Mouse (Mus musculus) neural tube, embryonic 12.5 days (tissue): ENCODE measurements around the gene Def6. TPM values are rescaled to one million over a fixed set of nuclear protein-coding genes. Genes with fewer than 3 reads are reported as not detected.

Experiments
- ATAC-seq: fragments of 200-750 bp; cut with Nextera tagmentation; 2 replicates; pipeline ENCODE4 v1.8.0; 2017; ENCODE audit warnings: low read depth, mild to moderate bottlenecking, moderate TSS enrichment, moderate library complexity; ENCODE audit not compliant: low FRiP score
- H3K27ac ChIP-seq: fragments of 300-500 bp; sonication (generic); 2 replicates; pipeline ENCODE4 v1.5.1; 2016
- H3K27me3 ChIP-seq: fragments of 300-500 bp; sonication (generic); replicated peaks from 2 replicates; pipeline ENCODE4 v1.6.1; 2016; ENCODE audit warnings: mild to moderate bottlenecking
- H3K36me3 ChIP-seq: fragments of 300-500 bp; sonication (generic); 2 replicates; pipeline ENCODE4 v1.6.1; 2016; ENCODE audit warnings: mild to moderate bottlenecking
- H3K4me1 ChIP-seq: fragments of 300-500 bp; sonication (generic); 2 replicates; pipeline ENCODE4 v1.6.1; 2016
- H3K4me2 ChIP-seq: fragments of 300-500 bp; sonication (generic); replicated peaks from 2 replicates; pipeline ENCODE4 v1.6.1; 2016; ENCODE audit warnings: mild to moderate bottlenecking
- H3K4me3 ChIP-seq: fragments of 300-500 bp; sonication (generic); 2 replicates; pipeline ENCODE4 v1.5.1; 2016
- H3K9ac ChIP-seq: fragments of 300-500 bp; sonication (generic); 2 replicates; pipeline ENCODE4 v1.6.1; 2016; ENCODE audit warnings: mild to moderate bottlenecking
- H3K9me3 ChIP-seq: fragments of 300-500 bp; sonication (generic); 2 replicates; pipeline ENCODE4 v1.6.1; 2016; ENCODE audit warnings: mild to moderate bottlenecking
- WGBS: fragments of 180-500 bp; shearing (Covaris S2); methylation state at CpG from one replicate; pipeline ENCODE4 v1.1.7; 2016; 5-methylcytosine and 5-hydroxymethylcytosine counted together
- polyA plus RNA-seq: library from polyadenylated mRNA; unstranded; fragments of >200 nt; fragmentation: Nextera tagmentation; extraction: Ambion mirVana; gene quantifications from 2 replicates; pipeline ENCODE4 v1.2.1, GENCODE M21; 2016

The Def6 gene
- polyA plus RNA-seq, 1 experiment from 2014 or later = 5.3 TPM

GRCm38 (mm10) chr17:28232475-28233060, 25.0 kb downstream of the Def6 start, which contains the start of gene Ppard:
Gene Ppard (plus strand): TSS chr17:28232700.
- 1% methylated on average over 52 of the region's 57 CpGs for WGBS
- H3K4me1 ChIP-seq = peaks cover 8% of the 10 kb centered on the region

GRCm38 (mm10) chr17:28233091-28233731, 25.6 kb downstream of the Def6 start:
- peaks cover 8% of the 10 kb centered on the region for H3K4me1 ChIP-seq

More at GRCm38 (mm10) chr17:28232475-28233060, 25.0 kb downstream of the Def6 start, which contains the start of gene Ppard:
- Histone ChIP-seq H3K9ac (peak within 1 kb of the TSS; percentile 76), H3K9me3 (no peaks in the 10 kb centered on the region), H3K4me2 (peak within 1 kb of the TSS; percentile 88), H3K36me3 (no peaks in the 10 kb centered on the region), H3K27ac (no peak within 1 kb of the TSS), H3K4me3 (peak within 1 kb of the TSS; percentile 77), H3K27me3 (peaks cover 3% of the 10 kb centered on the region; the same call in 1 of the 2 replicates)
- peak; percentile 96 for ATAC-seq

GRCm38 (mm10) chr17:28234641-28235040, 27.1 kb downstream of the Def6 start:
- H3K9me3 ChIP-seq = no peaks in the 10 kb centered on the region
- H3K4me2 ChIP-seq = peak overlapping the region; percentile 10; the same call in 1 of the 2 replicates
- H3K27ac ChIP-seq = no peak overlapping the region
- H3K36me3 ChIP-seq = no peaks in the 10 kb centered on the region
- H3K9ac ChIP-seq = no peak overlapping the region
- H3K4me3 ChIP-seq = no peak overlapping the region
- ATAC-seq = no peak
- H3K27me3 ChIP-seq = no peaks in the 10 kb centered on the region; the same call in 1 of the 2 replicates
- 86% methylated on average over 5 of the region's 5 CpGs for WGBS
- H3K4me1 ChIP-seq = peaks cover 8% of the 10 kb centered on the region

More at GRCm38 (mm10) chr17:28233091-28233731, 25.6 kb downstream of the Def6 start:
- no peaks in the 10 kb centered on the region for H3K36me3 ChIP-seq
- peak overlapping the region; percentile 77 for H3K4me3 ChIP-seq
- H3K9me3 ChIP-seq = no peaks in the 10 kb centered on the region
- ATAC-seq = no peak; the same call in 1 of the 2 replicates
- peak overlapping the region; percentile 76 for H3K9ac ChIP-seq
- WGBS = 4% methylated on average over 17 of the region's 17 CpGs
- peak overlapping the region; percentile 88 for H3K4me2 ChIP-seq
- peaks cover 3% of the 10 kb centered on the region; the same call in 1 of the 2 replicates for H3K27me3 ChIP-seq
- no peak overlapping the region for H3K27ac ChIP-seq

- WGBS = 86% methylated on average over 7 of the region's 7 CpGs
- no peak overlapping the region for H3K27ac ChIP-seq
- no peak overlapping the region for H3K4me3 ChIP-seq
- H3K9me3 ChIP-seq = no peaks in the 10 kb centered on the region
- no peak overlapping the region for H3K9ac ChIP-seq
- no peak overlapping the region for H3K4me2 ChIP-seq
- H3K27me3 ChIP-seq = no peaks in the 10 kb centered on the region; the same call in 1 of the 2 replicates
- H3K36me3 ChIP-seq = no peaks in the 10 kb centered on the region; the same call in 1 of the 2 replicates
- no peak for ATAC-seq
- peaks cover 8% of the 10 kb centered on the region for H3K4me1 ChIP-seq
Observed at GRCm38 (mm10) chr17:28235982-28236635, 28.5 kb downstream of the Def6 start.

- H3K9ac ChIP-seq = no peak overlapping the region
- no peak overlapping the region for H3K27ac ChIP-seq
- no peaks in the 10 kb centered on the region; the same call in 1 of the 2 replicates for H3K27me3 ChIP-seq
- WGBS = 88% methylated on average over 4 of the region's 4 CpGs
- H3K4me1 ChIP-seq = peaks cover 8% of the 10 kb centered on the region
- no peak overlapping the region for H3K4me2 ChIP-seq
- no peak for ATAC-seq
- no peaks in the 10 kb centered on the region; the same call in 1 of the 2 replicates for H3K36me3 ChIP-seq
- H3K4me3 ChIP-seq = no peak overlapping the region
- H3K9me3 ChIP-seq = no peaks in the 10 kb centered on the region
Observed at GRCm38 (mm10) chr17:28236636-28237015, 29.0 kb downstream of the Def6 start.

GRCm38 (mm10) chr17:28237362-28237761, 29.8 kb downstream of the Def6 start:
- Histone ChIP-seq H3K27me3 (no peaks in the 10 kb centered on the region; the same call in 1 of the 2 replicates), H3K9ac (no peak overlapping the region), H3K9me3 (no peaks in the 10 kb centered on the region), H3K4me2 (no peak overlapping the region), H3K4me1 (peaks cover 8% of the 10 kb centered on the region), H3K27ac (no peak overlapping the region), H3K36me3 (no peaks in the 10 kb centered on the region; the same call in 1 of the 2 replicates), H3K4me3 (no peak overlapping the region)
- no peak for ATAC-seq
- WGBS = 54% methylated on average over 5 of the region's 5 CpGs

- ATAC-seq = no peak
- no peak overlapping the region for H3K9ac ChIP-seq
- no peaks in the 10 kb centered on the region; the same call in 1 of the 2 replicates for H3K36me3 ChIP-seq
- H3K27ac ChIP-seq = no peak overlapping the region
- no peaks in the 10 kb centered on the region for H3K9me3 ChIP-seq
- peaks cover 7% of the 10 kb centered on the region for H3K4me1 ChIP-seq
- 74% methylated on average over 6 of the region's 6 CpGs for WGBS
- no peak overlapping the region for H3K4me2 ChIP-seq
- H3K27me3 ChIP-seq = no peaks in the 10 kb centered on the region
- no peak overlapping the region for H3K4me3 ChIP-seq
Observed at GRCm38 (mm10) chr17:28237874-28238273, 30.3 kb downstream of the Def6 start.

- Histone ChIP-seq H3K36me3 (no peaks in the 10 kb centered on the region; the same call in 1 of the 2 replicates), H3K4me1 (peaks cover 16% of the 10 kb centered on the region), H3K4me2 (no peak overlapping the region), H3K4me3 (no peak overlapping the region), H3K9ac (no peak overlapping the region), H3K27ac (no peak overlapping the region), H3K9me3 (no peaks in the 10 kb centered on the region), H3K27me3 (no peaks in the 10 kb centered on the region)
- no peak for ATAC-seq
- WGBS = 94% methylated on average over 5 of the region's 5 CpGs
Observed at GRCm38 (mm10) chr17:28240846-28241245, 33.3 kb downstream of the Def6 start.

- WGBS = 96% methylated on average over 6 of the region's 6 CpGs
- H3K36me3 ChIP-seq = no peaks in the 10 kb centered on the region; the same call in 1 of the 2 replicates
- no peaks in the 10 kb centered on the region for H3K27me3 ChIP-seq
- H3K27ac ChIP-seq = no peak overlapping the region
- no peak overlapping the region for H3K4me2 ChIP-seq
- H3K4me3 ChIP-seq = no peak overlapping the region
- H3K9ac ChIP-seq = no peak overlapping the region
- no peaks in the 10 kb centered on the region for H3K9me3 ChIP-seq
- ATAC-seq = no peak
- peaks cover 26% of the 10 kb centered on the region for H3K4me1 ChIP-seq
Observed at GRCm38 (mm10) chr17:28242296-28242695, 34.7 kb downstream of the Def6 start.

GRCm38 (mm10) chr17:28244214-28244613, 36.6 kb downstream of the Def6 start:
- H3K36me3 ChIP-seq = no peaks in the 10 kb centered on the region; the same call in 1 of the 2 replicates
- no peak overlapping the region for H3K27ac ChIP-seq
- no peaks in the 10 kb centered on the region for H3K9me3 ChIP-seq
- WGBS = 82% methylated on average over 6 of the region's 6 CpGs
- no peak overlapping the region for H3K4me3 ChIP-seq
- ATAC-seq = no peak
- no peak overlapping the region for H3K9ac ChIP-seq
- H3K27me3 ChIP-seq = no peaks in the 10 kb centered on the region
- H3K4me1 ChIP-seq = peaks cover 33% of the 10 kb centered on the region
- H3K4me2 ChIP-seq = no peak overlapping the region

- WGBS = 46% methylated on average over 6 of the region's 6 CpGs
- H3K27ac ChIP-seq = no peak overlapping the region
- H3K4me1 ChIP-seq = peaks cover 33% of the 10 kb centered on the region
- no peaks in the 10 kb centered on the region for H3K9me3 ChIP-seq
- no peaks in the 10 kb centered on the region; the same call in 1 of the 2 replicates for H3K36me3 ChIP-seq
- no peaks in the 10 kb centered on the region for H3K27me3 ChIP-seq
- no peak overlapping the region for H3K4me3 ChIP-seq
- 0 out of 2 replicates have a peak overlapping the region, but pooled peaks have one; percentile 12 for H3K4me2 ChIP-seq
- peak; percentile 48; the same call in 1 of the 2 replicates for ATAC-seq
- no peak overlapping the region for H3K9ac ChIP-seq
Observed at GRCm38 (mm10) chr17:28244714-28245113, 37.1 kb downstream of the Def6 start.

- Histone ChIP-seq H3K4me1 (peaks cover 33% of the 10 kb centered on the region), H3K9ac (no peak overlapping the region), H3K36me3 (no peaks in the 10 kb centered on the region), H3K9me3 (no peaks in the 10 kb centered on the region), H3K4me2 (no peak overlapping the region), H3K4me3 (no peak overlapping the region), H3K27ac (no peak overlapping the region), H3K27me3 (no peaks in the 10 kb centered on the region)
- WGBS = 84% methylated on average over 11 of the region's 11 CpGs
- ATAC-seq = no peak
Observed at GRCm38 (mm10) chr17:28246640-28247039, 39.1 kb downstream of the Def6 start.
